Mouse (Mus musculus) hindbrain, embryonic 13.5 days (tissue): ENCODE measurements around the gene Ntn5. TPM values are rescaled to one million over a fixed set of nuclear protein-coding genes. Genes with fewer than 3 reads are reported as not detected.
A peak's percentile ranks its signal among the peaks of the same experiment; 100 is the strongest.

Experiments used
- ATAC-seq: fragments of 200-750 bp; cut with Nextera tagmentation; 2 replicates; pipeline ENCODE4 v1.8.0; 2017; ENCODE audit warnings: moderate TSS enrichment; ENCODE audit not compliant: low FRiP score
- H3K27ac ChIP-seq: fragments of 300-500 bp; sonication (generic); 2 replicates; pipeline ENCODE4 v1.5.1; 2015; ENCODE audit warnings: inconsistent platforms, mild to moderate bottlenecking, moderate library complexity
- H3K27me3 ChIP-seq: fragments of 300-500 bp; sonication (generic); 2 replicates; pipeline ENCODE4 v1.6.1; 2015; ENCODE audit warnings: mild to moderate bottlenecking, inconsistent platforms
- H3K36me3 ChIP-seq: fragments of 300-500 bp; sonication (generic); 2 replicates; pipeline ENCODE4 v1.6.1; 2015; ENCODE audit warnings: mild to moderate bottlenecking, inconsistent platforms
- H3K4me1 ChIP-seq: fragments of 300-500 bp; sonication (generic); replicated peaks from 2 replicates; pipeline ENCODE4 v1.6.1; 2015; ENCODE audit warnings: inconsistent platforms
- H3K4me2 ChIP-seq: fragments of 300-500 bp; sonication (generic); 2 replicates; pipeline ENCODE4 v1.6.1; 2015; ENCODE audit warnings: inconsistent platforms, mild to moderate bottlenecking, moderate library complexity
- H3K4me3 ChIP-seq: fragments of 300-500 bp; sonication (generic); 2 replicates; pipeline ENCODE4 v1.5.1; 2015; ENCODE audit warnings: mild to moderate bottlenecking, inconsistent platforms
- H3K9ac ChIP-seq: fragments of 300-500 bp; sonication (generic); 2 replicates; pipeline ENCODE4 v1.6.1; 2015; ENCODE audit warnings: mild to moderate bottlenecking, inconsistent platforms
- H3K9me3 ChIP-seq: fragments of 300-500 bp; sonication (generic); 2 replicates; pipeline ENCODE4 v1.6.1; 2016; ENCODE audit warnings: inconsistent platforms
- WGBS: fragments of 180-500 bp; shearing (Covaris S2); methylation state at CpG from one replicate; pipeline ENCODE4 v1.1.7; 2015; 5-methylcytosine and 5-hydroxymethylcytosine counted together
- polyA plus RNA-seq: library from polyadenylated mRNA; unstranded; fragments of >200 nt; fragmentation: Nextera tagmentation; extraction: Ambion mirVana; gene quantifications from 2 replicates; pipeline ENCODE4 v1.2.1, GENCODE M21; 2015

Ntn5 gene
- polyA plus RNA-seq, 1 experiment from 2014 or later: 2.6 TPM

DNA sequence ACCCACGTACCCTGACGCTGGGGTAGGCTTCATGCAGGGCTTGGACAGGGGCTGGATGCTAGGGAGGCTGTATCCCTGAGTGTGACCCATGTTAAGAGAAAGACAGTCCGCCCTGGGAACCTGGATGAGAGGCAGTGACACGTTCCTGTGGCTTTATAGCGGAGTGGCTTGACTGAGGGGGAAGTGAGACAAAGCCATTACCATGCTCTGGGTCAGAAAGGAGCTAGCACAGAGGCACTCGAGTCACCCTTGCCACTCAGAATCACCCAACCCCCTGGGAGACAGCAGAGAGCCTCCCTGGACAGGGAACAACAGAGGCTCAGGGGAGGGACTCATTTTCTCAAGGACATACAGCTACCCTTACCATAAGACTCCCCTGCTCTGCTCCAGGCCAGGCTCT lies 5.3 kb downstream of the Ntn5 start:
- H3K27me3 ChIP-seq: peaks cover 24% of the 10 kb centered on the region
- no peaks in the 10 kb centered on the region for H3K36me3 ChIP-seq
- no peak for ATAC-seq
- H3K27ac ChIP-seq: no peak overlapping the region
- no peak overlapping the region for H3K4me3 ChIP-seq
- peaks cover 15% of the 10 kb centered on the region; the same call in 1 of the 2 replicates for H3K4me1 ChIP-seq
- no peaks in the 10 kb centered on the region for H3K9me3 ChIP-seq
- WGBS: 72% methylated on average over 6 of the region's 6 CpGs
- H3K9ac ChIP-seq: no peak overlapping the region
- no peak overlapping the region for H3K4me2 ChIP-seq

- WGBS: 83% methylated on average over 11 of the region's 11 CpGs
- H3K4me2 ChIP-seq: no peak overlapping the region
- no peaks in the 10 kb centered on the region for H3K9me3 ChIP-seq
- peaks cover 22% of the 10 kb centered on the region for H3K27me3 ChIP-seq
- H3K27ac ChIP-seq: no peak overlapping the region
- peaks cover 19% of the 10 kb centered on the region; the same call in 1 of the 2 replicates for H3K4me1 ChIP-seq
- no peak overlapping the region for H3K9ac ChIP-seq
- H3K4me3 ChIP-seq: no peak overlapping the region
- no peak for ATAC-seq
- no peaks in the 10 kb centered on the region for H3K36me3 ChIP-seq
Observed at GRCm38 (mm10) chr7:45689800-45690199, 6.0 kb downstream of the Ntn5 start.

GRCm38 (mm10) chr7:45692364-45692763 lies 8.5 kb downstream of the Ntn5 start:
- no peak overlapping the region for H3K4me3 ChIP-seq
- H3K27ac ChIP-seq: no peak overlapping the region
- H3K27me3 ChIP-seq: peaks cover 13% of the 10 kb centered on the region; the same call in 1 of the 2 replicates
- no peaks in the 10 kb centered on the region for H3K36me3 ChIP-seq
- no peak overlapping the region for H3K4me2 ChIP-seq
- H3K9ac ChIP-seq: no peak overlapping the region
- 0 out of 2 replicates have a peak, but pooled peaks cover 6% of the 10 kb centered on the region for H3K4me1 ChIP-seq
- no peaks in the 10 kb centered on the region for H3K9me3 ChIP-seq
- 76% methylated on average over 2 of the region's 2 CpGs for WGBS
- ATAC-seq: no peak

- Histone ChIP-seq H3K36me3 (no peaks in the 10 kb centered on the region), H3K4me2 (no peak within 1 kb of the TSS), H3K4me3 (no peak within 1 kb of the TSS), H3K9me3 (no peaks in the 10 kb centered on the region), H3K27ac (no peak within 1 kb of the TSS), H3K4me1 (peaks cover 6% of the 10 kb centered on the region; the same call in 1 of the 2 replicates), H3K9ac (no peak within 1 kb of the TSS), H3K27me3 (peaks cover 25% of the 10 kb centered on the region)
- 87% methylated on average over 50 of the region's 50 CpGs for WGBS
- no peak for ATAC-seq
Observed at GRCm38 (mm10) chr7:45693921-45694591, 10.2 kb downstream of the Ntn5 start, which contains the start of gene Sec1. TSS of gene Sec1 (minus strand) at chr7:45694402.

- WGBS: 8% methylated on average over 5 of the region's 6 CpGs
- no peak overlapping the region for H3K9ac ChIP-seq
- H3K4me1 ChIP-seq: peaks cover 17% of the 10 kb centered on the region
- ATAC-seq: no peak
- no peak overlapping the region for H3K4me2 ChIP-seq
- H3K36me3 ChIP-seq: no peaks in the 10 kb centered on the region
- no peak overlapping the region for H3K4me3 ChIP-seq
- H3K27me3 ChIP-seq: peaks cover 33% of the 10 kb centered on the region
- H3K9me3 ChIP-seq: no peaks in the 10 kb centered on the region
- no peak overlapping the region for H3K27ac ChIP-seq
Observed at GRCm38 (mm10) chr7:45695098-45695497, 11.3 kb downstream of the Ntn5 start.

DNA sequence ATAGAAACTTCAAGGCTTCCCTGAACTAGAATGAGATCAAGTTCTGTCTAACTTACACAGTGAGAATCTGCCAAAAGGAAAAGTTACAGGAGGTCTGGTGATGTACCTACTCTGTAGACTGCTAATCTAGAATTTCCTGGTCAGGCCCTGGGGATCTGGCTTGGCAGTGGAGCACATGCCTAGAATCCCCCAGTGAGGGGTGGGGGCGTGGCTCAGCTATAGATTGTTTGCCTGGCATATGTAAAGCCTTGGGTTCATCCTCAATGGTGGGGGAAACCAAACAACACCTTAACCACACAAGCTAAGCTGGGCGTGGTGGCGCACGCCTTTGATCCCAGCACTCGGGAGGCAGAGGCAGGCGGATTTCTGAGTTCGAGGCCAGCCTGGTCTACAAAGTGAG lies 14.1 kb downstream of the Ntn5 start:
- H3K9ac ChIP-seq: no peak overlapping the region
- H3K27me3 ChIP-seq: peaks cover 24% of the 10 kb centered on the region
- H3K4me2 ChIP-seq: no peak overlapping the region
- no peak overlapping the region for H3K4me3 ChIP-seq
- 93% methylated on average over 7 of the region's 7 CpGs for WGBS
- no peak for ATAC-seq
- H3K36me3 ChIP-seq: no peaks in the 10 kb centered on the region
- H3K27ac ChIP-seq: no peak overlapping the region
- H3K9me3 ChIP-seq: no peaks in the 10 kb centered on the region
- H3K4me1 ChIP-seq: peaks cover 42% of the 10 kb centered on the region

GRCm38 (mm10) chr7:45699523-45700141 lies 15.8 kb downstream of the Ntn5 start, which contains the start of gene Car11:
TSS of gene Car11 (plus strand) at chr7:45699843.
- H3K4me1 ChIP-seq: peaks cover 51% of the 10 kb centered on the region
- peak within 1 kb of the TSS; percentile 54 for H3K4me3 ChIP-seq
- no peaks in the 10 kb centered on the region for H3K9me3 ChIP-seq
- H3K36me3 ChIP-seq: no peaks in the 10 kb centered on the region
- H3K27me3 ChIP-seq: peaks cover 24% of the 10 kb centered on the region
- H3K4me2 ChIP-seq: peak within 1 kb of the TSS; percentile 94
- peak within 1 kb of the TSS; percentile 86 for H3K27ac ChIP-seq
- H3K9ac ChIP-seq: peak within 1 kb of the TSS; percentile 82
- WGBS: 1% methylated on average over 36 of the region's 36 CpGs
- no peak for ATAC-seq

- Histone ChIP-seq H3K4me2 (peak overlapping the region; percentile 94), H3K4me1 (peaks cover 52% of the 10 kb centered on the region), H3K4me3 (peak overlapping the region; percentile 54), H3K27me3 (peaks cover 24% of the 10 kb centered on the region), H3K36me3 (no peaks in the 10 kb centered on the region), H3K9ac (peak overlapping the region; percentile 82), H3K27ac (peak overlapping the region; percentile 86), H3K9me3 (no peaks in the 10 kb centered on the region)
- WGBS: under 1% methylated on average over 17 of the region's 20 CpGs
- peak; percentile 12; the same call in 1 of the 2 replicates for ATAC-seq
Observed at GRCm38 (mm10) chr7:45700301-45701015, 16.6 kb downstream of the Ntn5 start.

- peak overlapping the region; percentile 71 for H3K9ac ChIP-seq
- H3K4me2 ChIP-seq: peak overlapping the region; percentile 94
- H3K4me3 ChIP-seq: peak overlapping the region; percentile 54
- peak overlapping the region; percentile 86 for H3K27ac ChIP-seq
- peaks cover 24% of the 10 kb centered on the region for H3K27me3 ChIP-seq
- no peaks in the 10 kb centered on the region for H3K9me3 ChIP-seq
- H3K4me1 ChIP-seq: peaks cover 58% of the 10 kb centered on the region
- ATAC-seq: no peak
- H3K36me3 ChIP-seq: no peaks in the 10 kb centered on the region
- WGBS: 29% methylated on average over 11 of the region's 11 CpGs
Observed at GRCm38 (mm10) chr7:45701072-45701471, 17.2 kb downstream of the Ntn5 start.

GRCm38 (mm10) chr7:45701607-45702006 lies 17.8 kb downstream of the Ntn5 start:
- Histone ChIP-seq H3K4me1 (peaks cover 64% of the 10 kb centered on the region), H3K9ac (0 out of 2 replicates have a peak overlapping the region, but pooled peaks have one; percentile 25), H3K9me3 (no peaks in the 10 kb centered on the region), H3K4me3 (peak overlapping the region; percentile 54), H3K27me3 (peaks cover 24% of the 10 kb centered on the region), H3K4me2 (peak overlapping the region; percentile 94), H3K36me3 (no peaks in the 10 kb centered on the region), H3K27ac (no peak overlapping the region)
- 92% methylated on average over 11 of the region's 11 CpGs for WGBS
- ATAC-seq: no peak

DNA sequence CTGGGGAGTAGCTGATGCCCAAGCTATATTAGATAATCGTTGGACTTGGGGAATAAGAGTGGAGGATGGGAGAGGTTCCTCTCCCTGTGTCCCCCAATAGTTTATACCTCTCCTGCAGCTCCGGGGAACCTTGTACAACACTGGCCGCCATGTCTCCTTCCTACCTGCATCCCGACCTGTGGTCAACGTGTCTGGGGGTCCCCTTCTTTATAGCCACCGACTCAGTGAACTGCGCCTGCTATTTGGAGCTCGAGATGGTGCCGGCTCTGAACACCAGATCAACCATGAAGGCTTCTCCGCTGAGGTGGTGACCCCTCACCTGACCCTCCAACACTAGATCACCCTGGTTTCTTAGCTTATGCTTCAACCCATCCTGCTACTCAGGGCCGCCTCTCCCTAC lies 18.5 kb downstream of the Ntn5 start:
- H3K4me2 ChIP-seq: 0 out of 2 replicates have a peak overlapping the region, but pooled peaks have one; percentile 4
- H3K4me3 ChIP-seq: no peak overlapping the region; the same call in 1 of the 2 replicates
- H3K4me1 ChIP-seq: peaks cover 71% of the 10 kb centered on the region
- H3K36me3 ChIP-seq: no peaks in the 10 kb centered on the region
- H3K9me3 ChIP-seq: no peaks in the 10 kb centered on the region
- H3K9ac ChIP-seq: 0 out of 2 replicates have a peak overlapping the region, but pooled peaks have one; percentile 71
- H3K27ac ChIP-seq: no peak overlapping the region
- H3K27me3 ChIP-seq: peaks cover 24% of the 10 kb centered on the region
- 92% methylated on average over 11 of the region's 11 CpGs for WGBS
- no peak for ATAC-seq
